Mouse (Mus musculus): ENCODE data around the gene Cdipt.

Gene Cdipt

DNA sequence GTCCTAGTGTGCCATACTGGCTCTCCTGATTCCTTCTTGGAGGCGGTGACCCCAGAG lies at the start of gene Cdipt:
Gene Cdipt (plus strand): TSS at position 22 of the 57 bp plus-strand sequence.
- in situ Hi-C loops (cut with MboI; ENCODE audit: low sequenced_read_pairs) = no loop called here

DNA sequence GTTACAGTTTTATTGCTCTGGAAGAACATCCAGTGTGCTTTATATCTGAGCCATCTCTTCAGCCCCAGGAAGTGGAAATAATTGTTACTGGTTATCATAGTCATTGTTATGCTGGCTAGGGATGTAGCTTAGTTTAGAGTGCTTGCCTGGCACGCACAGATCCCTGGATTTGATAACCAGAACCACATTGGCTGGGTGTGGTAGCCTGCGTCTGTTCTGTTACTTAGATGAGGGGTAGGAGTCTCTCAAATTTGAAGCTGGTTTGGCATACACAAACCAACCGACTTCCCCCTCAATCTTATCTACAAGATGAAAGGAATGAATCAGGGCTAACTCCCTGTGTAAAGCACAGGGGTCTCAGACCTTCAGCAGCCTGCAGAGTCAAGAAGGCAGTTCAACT lies 49.4 kb upstream of the Cdipt start:
- in situ Hi-C loops (cut with MboI; ENCODE audit: low sequenced_read_pairs) = no loop called here

DNA sequence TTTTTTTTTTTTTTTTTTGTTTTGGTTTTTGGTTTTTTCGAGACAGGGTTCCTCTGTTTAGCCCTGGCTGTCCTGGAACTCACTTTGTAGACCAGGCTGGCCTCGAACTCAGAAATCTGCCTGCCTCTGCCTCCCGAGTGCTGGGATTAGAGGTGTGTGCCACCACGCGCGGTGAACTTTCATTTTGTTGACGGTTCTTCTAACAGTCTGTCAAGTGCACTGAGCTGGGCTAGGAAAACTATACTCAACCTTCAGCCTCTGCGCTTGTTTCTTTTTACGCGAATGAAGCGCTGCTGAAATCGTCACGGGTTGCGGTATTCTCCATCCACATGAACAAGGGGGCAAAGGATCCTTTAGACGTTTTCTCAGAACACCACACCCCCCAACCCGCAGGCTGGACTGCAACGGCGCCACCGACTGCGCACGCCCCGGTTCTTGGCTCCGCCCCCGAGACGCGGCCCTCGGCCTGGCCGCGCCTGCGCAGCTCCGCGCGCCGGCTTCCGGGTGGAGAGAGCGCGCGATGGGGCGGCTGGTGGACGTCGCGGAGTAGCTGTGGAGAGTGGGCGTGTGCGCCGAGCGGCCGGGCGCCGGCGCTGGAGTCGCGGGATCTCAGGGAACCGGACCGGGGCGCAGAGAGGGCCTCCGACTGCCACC lies 47.2 kb upstream of the Cdipt start, which contains the start of gene Kctd13:
Gene Kctd13 (plus strand): TSS at position 496 of the 654 bp plus-strand sequence.
- in situ Hi-C loops (cut with MboI; ENCODE audit: low sequenced_read_pairs) = no loop called here

DNA sequence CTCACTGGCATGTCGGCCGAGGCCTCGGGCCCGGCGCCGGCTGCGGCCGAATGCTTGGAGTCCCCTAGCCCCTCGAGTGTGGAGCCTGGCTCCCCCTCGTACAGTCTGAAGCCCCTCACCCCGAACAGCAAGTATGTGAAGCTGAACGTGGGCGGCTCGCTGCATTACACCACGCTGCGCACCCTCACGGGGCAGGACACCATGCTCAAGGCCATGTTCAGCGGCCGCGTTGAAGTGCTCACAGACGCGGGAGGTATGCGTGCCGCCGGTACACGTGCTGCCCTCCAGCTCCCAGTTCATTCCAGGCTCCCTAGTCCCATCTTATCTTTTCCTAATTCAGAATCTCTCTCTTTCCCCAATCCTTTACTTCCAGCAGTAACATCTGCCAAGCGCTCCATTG lies 46.7 kb upstream of the Cdipt start:
- in situ Hi-C loops (cut with MboI; ENCODE audit: low sequenced_read_pairs) = no loop called here

DNA sequence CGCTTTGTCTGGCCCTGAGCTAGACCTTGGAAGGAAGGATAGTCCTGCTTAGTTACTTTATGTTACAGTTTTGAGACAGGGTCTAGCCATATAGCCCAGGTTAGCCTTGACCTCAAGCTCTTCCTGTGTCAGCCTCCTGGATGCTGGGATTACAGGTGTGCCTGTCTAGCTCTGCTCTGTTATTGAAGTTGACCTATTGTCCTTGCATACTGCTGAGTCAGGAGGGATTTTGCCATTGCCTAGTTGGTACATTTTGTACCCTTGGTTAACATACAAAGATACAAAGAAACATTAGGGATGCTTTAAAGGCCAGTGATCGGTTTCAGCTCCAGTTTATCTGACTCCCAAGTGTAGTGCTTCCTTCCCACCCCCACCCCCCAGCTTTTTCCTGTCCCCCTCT lies 43.1 kb upstream of the Cdipt start:
- in situ Hi-C loops (cut with MboI; ENCODE audit: low sequenced_read_pairs) = no loop called here

DNA sequence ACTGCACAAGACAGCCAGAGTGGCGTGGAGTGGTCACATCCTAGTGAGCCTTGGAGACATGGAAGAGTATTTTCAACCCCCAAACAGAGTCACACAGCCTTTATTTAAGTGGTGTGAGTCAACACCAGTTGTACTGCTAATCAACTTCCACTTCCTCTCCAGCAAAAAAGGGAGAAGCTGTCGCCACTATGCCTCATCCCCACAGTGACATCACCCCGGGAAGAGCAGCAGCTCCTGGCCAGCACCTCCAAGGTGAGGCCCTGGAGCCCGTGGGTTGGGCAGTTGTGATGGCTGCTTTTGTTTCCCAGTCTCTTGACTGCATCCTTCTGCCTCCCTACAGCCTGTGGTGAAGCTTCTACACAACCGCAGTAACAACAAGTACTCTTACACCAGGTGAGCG lies 34.5 kb upstream of the Cdipt start:
- in situ Hi-C loops (cut with MboI; ENCODE audit: low sequenced_read_pairs) = no loop called here

DNA sequence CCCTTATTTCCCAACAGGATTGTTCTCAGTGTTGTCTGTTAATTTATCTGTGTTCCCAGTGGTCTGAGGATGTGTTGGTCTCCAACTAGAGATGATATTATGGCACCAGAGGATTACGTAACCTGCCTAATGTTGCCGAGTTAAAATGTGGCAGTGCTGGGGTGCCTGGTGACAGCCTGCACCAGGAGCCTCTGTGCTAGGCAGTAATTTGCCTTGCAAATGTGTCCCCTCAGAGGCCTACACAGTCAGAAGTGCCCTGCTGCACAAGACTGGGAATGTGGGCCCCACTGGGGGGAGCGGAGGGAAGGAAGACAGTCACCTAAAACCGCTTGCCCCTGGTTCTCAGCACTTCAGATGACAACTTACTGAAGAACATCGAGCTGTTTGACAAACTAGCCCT lies 33.9 kb upstream of the Cdipt start:
- in situ Hi-C loops (cut with MboI; ENCODE audit: low sequenced_read_pairs) = no loop called here

DNA sequence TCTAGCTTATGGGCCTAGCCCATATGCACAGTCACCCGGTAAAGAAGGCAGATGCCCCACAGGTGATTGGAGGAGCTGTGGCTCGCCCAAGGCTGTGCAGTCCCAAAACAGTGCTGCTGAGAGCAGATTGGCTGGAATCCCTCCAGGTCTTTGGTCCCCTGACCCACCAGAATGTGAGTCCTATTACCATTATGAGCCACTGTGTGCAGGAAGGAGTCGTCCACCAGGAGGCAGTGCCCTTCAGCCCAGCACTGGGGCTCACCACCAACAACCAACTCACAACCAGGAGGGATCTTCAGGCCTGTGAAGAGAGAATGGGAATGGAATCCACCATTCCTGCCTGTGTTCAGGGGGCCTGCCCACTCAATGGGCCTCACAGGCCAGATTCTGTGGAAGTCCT lies 29.2 kb upstream of the Cdipt start:
- in situ Hi-C loops (cut with MboI; ENCODE audit: low sequenced_read_pairs) = no loop called here

DNA sequence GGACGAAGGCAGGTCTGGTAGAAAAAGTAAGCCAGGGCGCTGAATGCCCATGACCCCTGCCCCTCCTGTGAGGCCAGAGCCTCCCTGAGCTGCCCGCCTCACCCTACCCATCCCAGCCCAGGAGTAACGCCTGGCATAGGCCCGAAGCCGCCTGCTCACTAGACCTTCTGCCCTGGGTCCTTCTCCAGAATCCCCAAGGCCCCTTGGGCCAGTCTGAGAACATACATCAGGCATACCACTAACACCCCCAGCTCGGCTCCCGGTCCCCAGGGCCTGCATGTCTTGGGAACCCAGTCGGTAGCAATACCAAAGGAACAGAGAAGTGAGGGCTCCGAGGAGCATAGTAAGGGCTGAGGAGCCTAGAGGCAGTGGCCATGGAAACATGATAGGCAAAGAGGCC lies 27.1 kb upstream of the Cdipt start:
- in situ Hi-C loops (cut with MboI; ENCODE audit: low sequenced_read_pairs) = no loop called here

DNA sequence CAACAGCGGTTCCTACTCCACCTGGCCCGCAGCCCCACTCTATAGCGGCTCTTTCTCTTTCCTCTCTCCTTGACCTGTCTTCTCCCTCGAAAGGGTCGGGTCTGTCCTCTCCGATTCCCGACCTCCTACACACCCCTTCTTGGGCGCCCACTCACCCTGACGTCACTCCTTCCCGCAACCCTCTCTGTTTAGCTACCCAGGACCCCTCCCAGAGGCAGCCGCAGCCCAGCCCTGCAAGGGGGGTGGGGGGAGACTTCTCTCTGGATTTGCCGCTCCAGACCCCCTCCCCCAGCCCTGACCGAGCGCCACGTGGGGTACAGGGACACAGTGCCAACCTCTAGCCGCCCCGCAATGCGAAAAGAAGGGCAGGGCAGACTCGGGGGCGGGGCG lies 26.3 kb upstream of the Cdipt start, which contains the start of gene Asphd1:
Gene Asphd1 (minus strand): TSS at position 180 of the 390 bp plus-strand sequence.
- in situ Hi-C loops (cut with MboI; ENCODE audit: low sequenced_read_pairs) = no loop called here

DNA sequence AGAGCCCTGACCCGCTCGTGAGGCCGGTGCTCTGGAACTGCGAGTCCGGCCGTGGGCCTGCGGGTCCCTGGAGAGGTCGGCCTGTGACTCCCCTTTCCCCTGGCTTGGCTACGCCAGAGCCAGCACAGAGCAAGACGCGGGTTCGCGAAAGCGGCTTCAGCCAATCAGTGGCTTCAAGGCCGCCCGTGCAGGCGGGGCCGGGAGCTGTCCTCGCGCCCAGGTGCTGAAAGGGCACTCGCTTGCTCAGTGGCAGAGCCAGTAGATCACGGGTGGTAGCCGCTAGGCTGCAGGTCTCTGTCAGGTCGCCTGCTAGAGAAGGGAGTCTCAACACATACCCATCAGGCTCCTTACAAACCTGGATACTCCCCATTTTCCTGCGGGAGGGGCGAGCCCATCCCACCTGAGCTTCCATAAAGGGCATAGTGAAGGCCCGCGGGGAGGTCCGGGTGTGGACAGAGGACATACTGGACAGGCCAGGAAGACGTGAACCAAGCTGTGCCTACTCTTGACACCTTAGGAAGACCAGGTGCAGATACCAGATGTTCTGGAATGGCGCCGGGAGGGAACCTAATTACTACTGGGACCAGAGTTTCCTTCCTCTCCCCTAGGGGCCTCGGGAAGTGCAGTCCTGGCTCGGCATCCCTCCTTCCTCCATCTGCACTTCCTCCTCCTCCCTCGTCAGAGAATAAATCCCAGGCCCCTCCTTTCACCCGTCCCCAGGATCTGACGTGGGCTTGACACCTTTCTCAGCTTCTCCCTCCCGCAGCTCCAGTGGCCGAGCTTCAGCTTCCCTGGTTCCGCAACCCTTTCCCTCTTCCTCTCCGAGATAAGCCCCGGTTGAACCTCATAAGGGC lies 25.7 kb upstream of the Cdipt start, which contains the start of gene Sez6l2:
Gene Sez6l2 (plus strand): TSS at position 771 of the 854 bp plus-strand sequence.
- in situ Hi-C loops (cut with MboI; ENCODE audit: low sequenced_read_pairs) = no loop called here

DNA sequence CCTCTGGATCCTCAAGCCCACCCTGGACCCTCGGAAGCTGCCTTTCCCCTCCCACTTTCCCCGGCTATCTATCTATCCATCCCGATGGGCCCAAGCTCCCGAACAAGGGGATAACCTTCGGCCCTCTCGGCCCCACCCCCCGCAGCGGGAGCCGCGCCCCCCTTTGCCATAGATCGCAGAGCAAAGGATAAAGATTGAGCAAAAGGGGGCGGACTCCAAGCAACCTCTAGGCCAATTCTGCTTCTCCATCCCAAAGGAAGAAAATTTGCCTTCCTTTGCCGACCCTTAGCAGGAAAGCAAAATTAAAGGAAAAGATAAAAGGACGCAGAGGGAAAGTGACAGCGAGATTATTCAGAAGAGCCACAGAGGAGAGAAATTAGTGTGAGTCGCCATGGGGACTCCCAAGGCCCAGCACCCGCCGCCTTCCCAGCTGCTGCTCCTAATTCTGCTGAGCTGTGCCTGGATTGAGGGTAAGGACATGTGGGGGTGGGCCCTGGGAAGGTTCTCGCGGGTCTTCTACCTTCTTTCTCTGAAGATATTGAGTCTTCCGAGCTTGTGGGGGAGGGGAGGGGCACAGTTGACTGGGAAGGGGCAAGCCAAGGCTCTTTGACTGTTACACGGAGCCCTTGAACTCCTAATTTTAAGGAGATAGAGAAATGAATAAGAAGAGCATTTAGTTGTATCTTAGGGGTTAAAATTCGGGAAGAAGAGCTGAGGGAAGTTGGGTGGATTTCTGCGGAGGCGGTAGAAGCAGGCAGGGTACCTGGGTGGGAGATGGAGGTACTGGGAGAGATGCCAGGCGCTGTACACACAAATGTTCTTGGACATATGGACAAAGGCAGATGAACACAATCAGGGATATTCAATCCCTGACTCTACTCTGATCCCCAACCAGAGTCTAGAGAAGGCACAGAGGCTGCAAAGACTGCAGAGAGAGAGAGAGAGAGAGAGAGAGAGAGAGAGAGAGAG lies 24.8 kb upstream of the Cdipt start:
- in situ Hi-C loops (cut with MboI; ENCODE audit: low sequenced_read_pairs) = no loop called here

DNA sequence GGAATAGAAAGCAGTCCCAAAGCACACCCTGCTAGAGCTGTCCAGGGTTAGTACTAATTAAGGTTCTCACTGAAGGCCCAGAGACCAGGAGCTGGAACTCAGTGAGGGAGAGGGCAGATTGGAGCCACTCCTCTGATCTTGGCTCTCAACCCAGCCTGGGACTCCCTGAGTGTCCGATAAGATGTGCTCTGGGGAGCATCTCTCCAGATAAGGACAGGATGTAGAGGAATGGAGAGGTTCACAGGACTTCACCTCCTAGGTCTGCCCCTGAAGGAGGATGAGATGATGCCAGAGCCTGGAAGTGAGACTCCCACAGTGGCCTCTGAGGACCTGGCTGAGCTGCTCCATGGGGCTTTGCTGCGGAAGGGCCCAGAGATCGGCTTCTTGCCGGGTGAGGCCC lies 24.0 kb upstream of the Cdipt start:
- in situ Hi-C loops (cut with MboI; ENCODE audit: low sequenced_read_pairs) = no loop called here

DNA sequence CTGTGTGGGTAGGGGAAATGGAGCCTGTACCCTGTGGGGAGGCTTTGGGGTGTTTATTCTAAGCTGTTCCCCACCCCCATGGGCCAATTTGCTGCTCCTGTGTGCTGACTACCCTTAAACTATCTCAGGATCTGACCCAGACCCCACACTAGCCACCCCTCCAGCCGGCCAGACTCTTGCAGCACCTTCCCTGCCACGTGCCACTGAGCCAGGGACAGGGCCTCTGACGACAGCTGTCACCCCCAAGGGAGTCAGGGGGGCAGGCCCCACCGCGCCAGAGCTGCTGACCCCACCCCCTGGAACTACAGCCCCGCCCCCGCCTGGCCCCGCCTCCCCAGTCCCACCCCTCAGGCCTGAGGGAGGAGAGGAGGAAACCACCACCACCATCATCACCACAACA lies 23.1 kb upstream of the Cdipt start:
- in situ Hi-C loops (cut with MboI; ENCODE audit: low sequenced_read_pairs) = no loop called here

DNA sequence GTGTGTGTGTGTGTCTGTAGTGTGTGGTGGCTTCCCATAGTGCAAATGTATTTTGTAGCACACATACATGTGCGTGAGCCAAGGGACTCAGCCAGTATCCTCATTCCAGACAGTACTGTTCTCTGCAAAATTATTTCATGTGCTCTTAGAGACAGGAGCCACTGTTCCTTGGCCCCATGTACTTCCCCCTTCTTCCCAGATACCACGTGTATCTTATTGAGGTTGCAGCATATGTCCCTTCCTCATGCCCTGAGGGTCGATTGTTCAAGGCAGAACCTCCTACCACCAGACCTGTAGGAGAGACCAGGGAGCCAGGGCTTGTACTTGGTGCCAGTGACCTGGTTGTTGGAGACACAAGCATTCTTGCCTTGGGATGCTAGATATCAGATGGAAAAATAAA lies 20.6 kb upstream of the Cdipt start:
- in situ Hi-C loops (cut with MboI; ENCODE audit: low sequenced_read_pairs) = no loop called here

DNA sequence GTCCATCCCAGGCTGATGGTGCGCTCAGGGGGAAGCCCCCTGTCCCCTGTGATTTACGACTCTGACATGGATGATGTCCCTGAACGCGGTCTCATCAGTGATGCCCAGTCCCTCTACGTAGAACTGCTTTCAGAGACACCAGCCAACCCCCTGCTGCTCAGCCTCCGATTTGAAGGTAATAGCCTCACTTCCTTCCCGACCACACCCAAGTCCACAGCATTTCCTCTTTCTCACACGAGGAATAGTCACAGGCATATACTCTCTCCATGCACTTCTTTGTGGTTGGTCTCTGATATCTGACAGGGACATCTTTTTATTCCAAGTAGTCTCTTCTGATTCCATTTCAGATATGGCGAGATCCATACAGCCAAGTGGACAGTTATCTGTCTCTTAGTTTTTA lies 15.9 kb upstream of the Cdipt start:
- in situ Hi-C loops (cut with MboI; ENCODE audit: low sequenced_read_pairs) = no loop called here

DNA sequence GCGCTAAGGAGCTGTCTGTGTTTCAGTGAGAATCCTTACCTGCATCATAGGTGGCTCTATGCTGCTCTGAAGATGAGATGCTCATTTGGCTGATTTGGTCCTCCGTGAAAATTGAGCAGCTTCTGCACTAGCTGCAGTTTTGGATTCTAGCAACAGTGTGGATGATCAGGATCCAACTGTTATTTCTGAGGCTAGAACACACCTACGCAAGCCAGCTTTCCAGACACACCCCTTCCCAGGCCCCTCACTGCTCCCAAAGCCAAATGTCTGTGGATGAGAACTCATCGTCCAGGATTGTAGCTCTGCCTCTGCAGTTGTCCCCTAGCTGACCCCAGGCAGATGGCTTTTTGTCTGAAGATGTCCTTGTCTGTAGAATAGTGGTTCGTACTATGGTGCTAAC lies 14.6 kb upstream of the Cdipt start:
- in situ Hi-C loops (cut with MboI; ENCODE audit: low sequenced_read_pairs) = no loop called here

DNA sequence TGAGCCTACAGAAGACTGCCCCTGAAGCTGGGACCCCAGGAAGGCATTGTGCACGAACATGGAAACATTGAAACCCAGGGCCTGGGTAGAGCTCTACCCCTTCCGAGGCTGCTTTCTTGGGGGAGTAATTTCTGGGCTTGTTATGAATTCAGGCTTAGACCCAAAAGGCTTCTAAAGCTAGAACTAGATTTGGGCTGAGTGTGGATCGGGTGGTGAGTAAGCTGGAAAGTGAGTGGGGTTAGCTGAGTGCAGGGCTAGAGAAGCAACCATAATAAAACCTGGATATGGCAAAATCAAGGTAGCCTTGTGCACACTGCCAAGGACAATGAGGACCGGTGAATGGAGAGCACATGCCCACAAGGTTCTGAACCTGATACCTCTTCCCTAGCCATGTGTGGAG lies 13.7 kb upstream of the Cdipt start:
- in situ Hi-C loops (cut with MboI; ENCODE audit: low sequenced_read_pairs) = no loop called here

DNA sequence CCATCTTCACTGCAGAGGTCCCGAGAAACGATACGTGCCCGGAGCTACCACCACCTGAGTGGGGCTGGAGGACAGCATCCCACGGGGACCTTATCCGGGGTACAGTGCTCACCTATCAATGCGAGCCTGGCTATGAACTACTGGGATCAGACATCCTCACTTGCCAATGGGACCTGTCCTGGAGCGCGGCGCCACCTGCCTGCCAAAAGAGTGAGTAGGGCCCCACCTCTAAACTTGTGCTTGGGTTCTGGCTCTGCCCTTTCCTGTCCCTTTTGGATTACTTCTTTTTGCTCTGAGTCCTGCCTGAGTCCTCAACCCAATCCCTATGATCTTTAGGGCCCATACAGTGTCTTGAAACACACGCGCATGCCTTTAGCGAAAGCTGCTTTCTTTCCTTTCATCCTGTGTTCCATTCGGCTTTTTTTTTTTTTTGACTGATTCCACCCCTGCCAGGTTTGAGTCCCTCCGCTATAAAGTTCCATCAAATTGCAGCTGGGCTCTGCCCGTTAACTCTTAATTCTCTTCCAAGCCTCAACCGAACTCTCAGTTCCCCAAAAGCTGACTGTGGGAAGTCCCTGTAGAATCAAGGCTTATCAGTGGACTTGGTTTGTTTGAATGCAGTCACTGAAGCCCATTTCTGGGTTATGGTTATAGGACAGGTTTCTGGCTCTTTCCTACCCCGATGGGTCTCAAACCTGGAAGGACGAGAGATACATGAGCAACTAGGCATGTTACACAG lies 12.0 kb upstream of the Cdipt start:
- in situ Hi-C loops (cut with MboI; ENCODE audit: low sequenced_read_pairs) = no loop called here

DNA sequence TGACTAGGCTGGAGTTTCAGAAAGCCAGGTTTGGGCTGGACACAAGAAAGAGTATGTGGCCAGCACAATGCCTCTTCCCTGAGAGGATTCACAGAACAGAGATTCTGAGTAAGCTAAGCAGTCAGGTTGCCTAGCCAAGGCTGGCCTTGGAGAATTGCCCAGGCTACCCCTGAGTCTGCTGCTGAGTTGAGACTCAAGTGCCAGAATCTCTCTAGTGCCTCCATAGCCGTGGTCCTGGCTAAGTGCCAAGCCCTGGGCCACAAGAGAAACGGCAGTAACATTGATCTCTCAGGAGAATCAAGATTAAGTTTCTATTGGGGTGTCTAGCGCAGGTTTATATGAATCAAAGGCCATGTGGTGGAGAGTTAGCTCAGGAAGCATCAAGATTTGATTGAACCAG lies 10.1 kb upstream of the Cdipt start:
- in situ Hi-C loops (cut with MboI; ENCODE audit: low sequenced_read_pairs) = no loop called here

DNA sequence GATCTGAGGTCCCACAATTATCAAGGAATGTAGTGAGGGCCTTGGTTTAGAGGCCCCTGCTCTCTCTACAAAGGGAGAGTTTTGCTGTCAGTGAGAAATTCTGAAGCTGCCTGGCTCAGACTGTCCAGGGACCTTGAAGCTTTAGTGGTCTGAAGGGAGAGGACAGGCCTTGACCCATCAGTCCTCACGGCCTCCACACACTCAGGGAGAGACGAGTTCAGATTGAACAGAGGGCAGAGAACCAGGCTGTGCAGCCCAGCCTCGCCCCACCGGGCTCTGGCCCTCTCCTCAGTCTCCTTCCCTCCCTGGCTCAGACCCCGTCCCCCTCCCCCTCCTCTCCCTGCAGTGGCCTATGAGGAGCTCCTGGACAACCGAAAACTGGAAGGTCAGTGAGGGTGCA lies 8.4 kb upstream of the Cdipt start:
- in situ Hi-C loops (cut with MboI; ENCODE audit: low sequenced_read_pairs) = no loop called here
